Mouse (Mus musculus): ENCODE results near the gene Rxra. TPM values are rescaled to one million over a fixed set of nuclear protein-coding genes. Genes with fewer than 3 reads are reported as not detected.
A peak's percentile ranks its signal among the peaks of the same experiment; 100 is the strongest.

Rxra gene
- polyA plus RNA-seq, 1 experiment: 14.1 TPM

GRCm38 (mm10) chr2:27676478-27677325 is 462 bp downstream of the Rxra start:
- Histone ChIP-seq H3K79me2 (ENCODE audit: control insufficient read depth, insufficient read depth) (peaks cover 33% of the 10 kb centered on the region), H3K27me3 (ENCODE audit: control insufficient read depth, insufficient read depth, insufficient read length) (peaks cover 3% of the 10 kb centered on the region), H3ac (ENCODE audit: control insufficient read depth, insufficient read length, low read depth) (peak overlapping the region; percentile 55), H3K4me3 (ENCODE audit: insufficient read depth, poor library complexity, severe bottlenecking) (peak overlapping the region; percentile 53), H3K79me3 (ENCODE audit: low read depth) (no peaks in the 10 kb centered on the region), H3K36me3 (ENCODE audit: control insufficient read depth, insufficient read depth) (no peaks in the 10 kb centered on the region)
- no peak for TF ChIP-seq MAX (IDR thresholded peaks at IDR 0.05)
- TF ChIP-seq CTCF (IDR thresholded peaks at IDR 0.05; ENCODE audit: control insufficient read depth, insufficient read depth, insufficient read length): no peak
- TF ChIP-seq FOSL1 (IDR thresholded peaks at IDR 0.05; ENCODE audit: insufficient read depth, low read length, poor library complexity, severe bottlenecking): no peak
- TF ChIP-seq MYOG (IDR thresholded peaks at IDR 0.05; ENCODE audit: control insufficient read depth, extremely low read depth, insufficient read length): no peak
- TF ChIP-seq USF1 (IDR thresholded peaks at IDR 0.05; ENCODE audit: low read depth): no peak
- no peak for TF ChIP-seq CEBPB (IDR thresholded peaks at IDR 0.05; ENCODE audit: low read depth)
- TF ChIP-seq MYOD1 (IDR thresholded peaks at IDR 0.05; ENCODE audit: control insufficient read depth, insufficient read length, low read depth): no peak

- Histone ChIP-seq H3K36me3 (ENCODE audit: control insufficient read depth, insufficient read depth) (no peaks in the 10 kb centered on the region), H3K4me3 (ENCODE audit: insufficient read depth, poor library complexity, severe bottlenecking) (peak overlapping the region; percentile 53)
- TF ChIP-seq FOSL1 (IDR thresholded peaks at IDR 0.05; ENCODE audit: insufficient read depth, low read length, poor library complexity, severe bottlenecking) (no peak), MYOD1 (IDR thresholded peaks at IDR 0.05; ENCODE audit: control insufficient read depth, insufficient read length, low read depth) (no peak)
Observed at GRCm38 (mm10) chr2:27677411-27678310, 1.4 kb downstream of the Rxra start.

GRCm38 (mm10) chr2:27678331-27678730 is 2.1 kb downstream of the Rxra start:
- Histone ChIP-seq H3K79me2 (ENCODE audit: control insufficient read depth, insufficient read depth) (peaks cover 44% of the 10 kb centered on the region), H3K4me3 (ENCODE audit: insufficient read depth, poor library complexity, severe bottlenecking) (peak overlapping the region; percentile 53), H3K36me3 (ENCODE audit: control insufficient read depth, insufficient read depth) (no peaks in the 10 kb centered on the region), H3K79me3 (ENCODE audit: low read depth) (peaks cover 2% of the 10 kb centered on the region), H3K27me3 (ENCODE audit: control insufficient read depth, insufficient read depth, insufficient read length) (peaks cover 3% of the 10 kb centered on the region), H3ac (ENCODE audit: control insufficient read depth, insufficient read length, low read depth) (peak overlapping the region; percentile 62)
- no peak for TF ChIP-seq MYOG (IDR thresholded peaks at IDR 0.05; ENCODE audit: control insufficient read depth, extremely low read depth, insufficient read length)
- no peak for TF ChIP-seq CTCF (IDR thresholded peaks at IDR 0.05; ENCODE audit: control insufficient read depth, insufficient read depth, insufficient read length)
- no peak for TF ChIP-seq FOSL1 (IDR thresholded peaks at IDR 0.05; ENCODE audit: insufficient read depth, low read length, poor library complexity, severe bottlenecking)
- TF ChIP-seq USF1 (IDR thresholded peaks at IDR 0.05; ENCODE audit: low read depth): no peak
- TF ChIP-seq MAX (IDR thresholded peaks at IDR 0.05): no peak
- TF ChIP-seq CEBPB (IDR thresholded peaks at IDR 0.05; ENCODE audit: low read depth): no peak
- no peak for TF ChIP-seq MYOD1 (IDR thresholded peaks at IDR 0.05; ENCODE audit: control insufficient read depth, insufficient read length, low read depth)

More at GRCm38 (mm10) chr2:27677411-27678310, 1.4 kb downstream of the Rxra start:
- Histone ChIP-seq H3K27me3 (ENCODE audit: control insufficient read depth, insufficient read depth, insufficient read length) (peaks cover 3% of the 10 kb centered on the region), H3K79me2 (ENCODE audit: control insufficient read depth, insufficient read depth) (peaks cover 37% of the 10 kb centered on the region), H3ac (ENCODE audit: control insufficient read depth, insufficient read length, low read depth) (peak overlapping the region; percentile 69), H3K79me3 (ENCODE audit: low read depth) (no peaks in the 10 kb centered on the region)

- Histone ChIP-seq H3K4me3 (ENCODE audit: insufficient read depth, poor library complexity, severe bottlenecking) (no peak overlapping the region), H3K79me3 (ENCODE audit: low read depth) (peaks cover 2% of the 10 kb centered on the region), H3K27me3 (ENCODE audit: control insufficient read depth, insufficient read depth, insufficient read length) (peaks cover 2% of the 10 kb centered on the region), H3K36me3 (ENCODE audit: control insufficient read depth, insufficient read depth) (no peaks in the 10 kb centered on the region), H3K79me2 (ENCODE audit: control insufficient read depth, insufficient read depth) (peaks cover 47% of the 10 kb centered on the region), H3ac (ENCODE audit: control insufficient read depth, insufficient read length, low read depth) (no peak overlapping the region)
- no peak for TF ChIP-seq USF1 (IDR thresholded peaks at IDR 0.05; ENCODE audit: low read depth)
- TF ChIP-seq CEBPB (IDR thresholded peaks at IDR 0.05; ENCODE audit: low read depth): no peak
- TF ChIP-seq CTCF (IDR thresholded peaks at IDR 0.05; ENCODE audit: control insufficient read depth, insufficient read depth, insufficient read length): no peak
- no peak for TF ChIP-seq FOSL1 (IDR thresholded peaks at IDR 0.05; ENCODE audit: insufficient read depth, low read length, poor library complexity, severe bottlenecking)
- TF ChIP-seq MYOG (IDR thresholded peaks at IDR 0.05; ENCODE audit: control insufficient read depth, extremely low read depth, insufficient read length): no peak
- no peak for TF ChIP-seq MAX (IDR thresholded peaks at IDR 0.05)
- no peak for TF ChIP-seq MYOD1 (IDR thresholded peaks at IDR 0.05; ENCODE audit: control insufficient read depth, insufficient read length, low read depth)
Observed at GRCm38 (mm10) chr2:27678836-27679480, 2.7 kb downstream of the Rxra start.

- H3K27me3 ChIP-seq (ENCODE audit: control insufficient read depth, insufficient read depth, insufficient read length): no peaks in the 10 kb centered on the region
- TF ChIP-seq CEBPB (IDR thresholded peaks at IDR 0.05; ENCODE audit: low read depth) (no peak), USF1 (IDR thresholded peaks at IDR 0.05; ENCODE audit: low read depth) (peak; percentile 71)
- H3K4me3 ChIP-seq (ENCODE audit: insufficient read depth, poor library complexity, severe bottlenecking): no peak overlapping the region
Observed at GRCm38 (mm10) chr2:27679621-27680025, 3.4 kb downstream of the Rxra start.

More at GRCm38 (mm10) chr2:27679621-27680025, 3.4 kb downstream of the Rxra start:
- H3K79me3 ChIP-seq (ENCODE audit: low read depth): peaks cover 2% of the 10 kb centered on the region
- H3K79me2 ChIP-seq (ENCODE audit: control insufficient read depth, insufficient read depth): peaks cover 47% of the 10 kb centered on the region
- H3ac ChIP-seq (ENCODE audit: control insufficient read depth, insufficient read length, low read depth): no peak overlapping the region
- no peaks in the 10 kb centered on the region for H3K36me3 ChIP-seq (ENCODE audit: control insufficient read depth, insufficient read depth)

Measured in C2C12 (cell line).